Mouse (Mus musculus) lung, postnatal 0 days (tissue): ENCODE results near the gene Tcstv1.
"Not testable (repeated sequence)": the region's sequence is repeated elsewhere in the genome, so short reads cannot be mapped to it uniquely, and the experiment has no call there.

ENCODE experiments used
- CTCF ChIP-seq: IDR thresholded peaks from 2 replicates; pipeline ENCODE4 v1.5.1; 2016; ENCODE audit warnings: antibody characterized with exemption, mild to moderate bottlenecking
- EP300 ChIP-seq: IDR thresholded peaks from 2 replicates; pipeline ENCODE4 v1.6.1; 2016; ENCODE audit warnings: antibody characterized with exemption, mild to moderate bottlenecking, control low read depth

GRCm38 (mm10) chr13:119894685-119895084, at the start of gene Tcstv1:
- not testable (repeated sequence) for TF ChIP-seq CTCF, EP300
